Mouse (Mus musculus) heart, postnatal 0 days (tissue): ENCODE data around the gene Gli2.

ENCODE experiments used
- CTCF ChIP-seq: IDR thresholded peaks from 2 replicates; pipeline ENCODE4 v1.5.1; 2016; ENCODE audit warnings: antibody characterized with exemption, control low read depth, low read depth
- EP300 ChIP-seq: IDR thresholded peaks from 2 replicates; pipeline ENCODE4 v1.6.1; 2016; ENCODE audit warnings: antibody characterized with exemption, low read depth

DNA sequence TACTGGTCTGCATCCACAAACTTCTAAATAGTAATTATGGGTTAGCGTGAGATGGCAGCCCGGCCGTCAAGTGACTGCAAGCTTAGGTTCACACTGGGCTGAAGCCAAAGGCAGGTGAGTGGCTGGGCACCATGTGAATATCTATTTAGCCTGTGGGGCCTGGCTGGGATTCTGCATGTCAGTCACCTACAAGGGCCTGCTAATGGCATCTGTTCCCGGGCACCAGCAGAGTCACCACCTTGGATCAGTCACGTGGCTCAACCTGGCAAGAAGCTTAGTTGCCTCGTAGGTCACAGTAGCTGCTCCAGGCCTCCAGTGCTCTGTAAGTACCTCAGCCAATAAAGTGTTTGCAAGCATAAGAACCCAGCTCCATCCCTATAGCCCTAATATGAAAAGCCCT lies 131.2 kb downstream of the Gli2 start:
- TF ChIP-seq CTCF (no peak), EP300 (no peak)
